Mouse (Mus musculus): ENCODE data around the gene Gmds. TPM values are rescaled to one million over a fixed set of nuclear protein-coding genes. Genes with fewer than 3 reads are reported as not detected.

Gene Gmds
- total and polyA plus RNA-seq, 2 experiments from 2014 or later = 13.7 to 31.9 TPM

DNA sequence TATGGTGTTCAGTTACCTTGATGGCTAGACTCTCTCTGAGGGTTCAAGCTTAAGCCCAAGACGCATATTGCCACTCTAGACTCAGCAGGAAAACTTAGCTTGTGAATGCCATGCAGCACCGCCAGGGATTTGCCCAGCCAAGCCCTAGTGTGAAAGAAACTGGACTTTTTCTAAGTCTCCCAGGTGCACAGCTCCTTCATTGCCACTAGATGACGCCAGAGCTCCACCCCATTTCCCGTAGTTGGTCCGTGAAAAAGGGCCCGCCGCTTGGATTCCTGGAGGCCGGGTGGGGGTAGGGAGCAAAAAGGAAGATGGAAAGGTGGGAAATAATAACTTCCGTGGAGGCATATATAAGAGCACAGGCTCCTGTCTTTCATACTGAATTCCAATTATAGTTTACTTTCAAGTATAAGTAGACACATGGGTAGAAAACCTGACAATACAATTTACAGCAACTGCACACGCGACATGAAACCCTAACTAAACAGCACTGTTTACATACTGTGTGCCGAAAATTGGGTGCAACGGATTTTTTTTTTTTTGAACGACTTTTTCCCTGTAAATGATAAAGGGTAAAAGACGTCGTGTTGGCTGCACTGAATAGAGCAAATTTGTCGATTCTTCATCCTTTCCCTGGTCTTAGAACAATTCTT is 545.9 kb downstream of the Gmds start:
- DNase-seq (ENCODE audit: low spot score) = peak; percentile 88
- H3K36me3 ChIP-seq (ENCODE audit: insufficient read depth, low read length) = no peaks in the 10 kb centered on the region
- no peaks in the 10 kb centered on the region for H3K9me3 ChIP-seq (ENCODE audit: low read length)
- H3K4me2 ChIP-seq (ENCODE audit: low read depth, low read length) = peak overlapping the region; percentile 41; the same call in 1 of the 2 replicates
- H3K27me3 ChIP-seq (ENCODE audit: insufficient read depth, low read length) = no peaks in the 10 kb centered on the region
- H3K27ac ChIP-seq = no peak overlapping the region
- peak overlapping the region; percentile 9; the same call in 1 of the 2 replicates for H3K4me3 ChIP-seq (ENCODE audit: low read length)
- peak; percentile 75 for ATAC-seq
- H3K9ac ChIP-seq (replicated peaks; ENCODE audit: low read length) = no peak overlapping the region
- no peaks in the 10 kb centered on the region for H3K4me1 ChIP-seq (ENCODE audit: insufficient read depth, low read length)
- WGBS = 17% methylated on average over 17 of the region's 17 CpGs
- TF ChIP-seq CTCF (IDR thresholded peaks at IDR 0.05; ENCODE audit: low read depth) = peak; percentile 98

DNA sequence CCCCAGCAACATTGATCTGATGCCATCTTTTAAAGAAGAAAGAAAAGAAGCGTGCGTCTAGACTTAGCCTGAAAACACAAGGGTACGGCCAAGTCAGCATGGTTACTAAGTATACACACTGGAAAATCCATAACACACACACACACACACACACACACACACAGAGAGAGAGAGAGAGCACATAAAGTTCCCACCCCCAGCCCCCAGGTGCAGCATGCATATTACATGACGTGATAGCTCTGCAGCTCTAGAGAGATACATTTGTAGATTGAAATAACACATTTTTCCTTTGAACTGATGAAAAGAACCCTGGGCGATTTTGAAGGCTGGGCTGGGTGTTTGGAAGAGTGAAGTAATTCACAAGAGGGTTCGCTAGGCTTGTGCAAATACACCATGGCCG is 553.8 kb downstream of the Gmds start:
- no peaks in the 10 kb centered on the region for H3K4me1 ChIP-seq (ENCODE audit: insufficient read depth, low read length)
- no peaks in the 10 kb centered on the region for H3K9me3 ChIP-seq (ENCODE audit: low read length)
- H3K36me3 ChIP-seq (ENCODE audit: insufficient read depth, low read length) = no peaks in the 10 kb centered on the region
- ATAC-seq (no peak), DNase-seq (ENCODE audit: low spot score) (no peak)
- H3K27ac ChIP-seq = no peak overlapping the region
- WGBS = 83% methylated on average over 7 of the region's 7 CpGs
- no peak overlapping the region for H3K9ac ChIP-seq (replicated peaks; ENCODE audit: low read length)
- no peaks in the 10 kb centered on the region for H3K27me3 ChIP-seq (ENCODE audit: insufficient read depth, low read length)
- no peak for TF ChIP-seq CTCF (IDR thresholded peaks at IDR 0.05; ENCODE audit: low read depth)
- H3K4me3 ChIP-seq (ENCODE audit: low read length) = no peak overlapping the region
- H3K4me2 ChIP-seq (ENCODE audit: low read depth, low read length) = no peak overlapping the region

DNA sequence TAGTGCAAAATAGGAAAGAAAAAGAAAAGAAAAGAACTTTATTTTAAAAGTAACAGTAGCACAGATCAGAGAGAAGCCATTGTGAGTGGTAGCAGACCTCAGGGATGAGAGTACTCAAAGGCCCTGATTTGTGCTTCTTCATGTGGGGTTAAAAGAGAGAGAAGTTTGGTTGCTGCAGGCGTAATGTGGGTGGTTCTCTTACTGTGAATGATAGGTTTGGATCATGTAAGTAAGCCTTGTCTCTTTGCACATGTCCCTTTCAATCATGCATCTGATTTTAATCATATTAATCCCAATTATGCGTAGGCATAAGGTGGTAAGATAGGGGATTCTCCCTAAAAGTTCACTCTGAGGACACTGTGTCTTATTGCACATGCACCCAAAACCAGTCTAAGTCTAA is 556.5 kb downstream of the Gmds start:
- 86% methylated on average over 2 of the region's 2 CpGs for WGBS
- Histone ChIP-seq H3K27ac (no peak overlapping the region), H3K4me3 (ENCODE audit: low read length) (no peak overlapping the region), H3K36me3 (ENCODE audit: insufficient read depth, low read length) (no peaks in the 10 kb centered on the region), H3K27me3 (ENCODE audit: insufficient read depth, low read length) (no peaks in the 10 kb centered on the region), H3K4me2 (ENCODE audit: low read depth, low read length) (no peak overlapping the region), H3K4me1 (ENCODE audit: insufficient read depth, low read length) (no peaks in the 10 kb centered on the region), H3K9ac (replicated peaks; ENCODE audit: low read length) (no peak overlapping the region), H3K9me3 (ENCODE audit: low read length) (no peaks in the 10 kb centered on the region)
- no peak for TF ChIP-seq CTCF (IDR thresholded peaks at IDR 0.05; ENCODE audit: low read depth)
- no peak for DNase-seq (ENCODE audit: low spot score)
- no peak for ATAC-seq

DNA sequence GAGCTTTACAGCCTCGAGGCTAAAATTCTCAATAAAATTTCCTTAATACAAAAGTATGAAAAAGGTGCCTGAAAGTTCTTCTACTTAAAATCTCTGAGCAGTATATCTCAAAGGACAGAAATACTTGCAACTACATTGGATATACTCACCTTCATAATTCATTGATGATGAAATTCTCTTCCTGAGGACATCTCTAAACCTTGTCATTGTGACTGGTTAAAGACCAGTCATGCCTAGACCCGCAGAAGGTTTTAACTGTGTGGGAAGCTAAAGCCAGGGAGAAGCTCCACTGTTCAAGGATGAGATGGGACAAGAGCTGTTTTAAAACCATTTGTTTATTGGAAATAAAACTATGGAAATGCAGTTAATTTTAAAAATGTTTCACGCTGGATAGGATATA is 558.2 kb downstream of the Gmds start:
- Histone ChIP-seq H3K36me3 (ENCODE audit: insufficient read depth, low read length) (no peaks in the 10 kb centered on the region), H3K27ac (no peak overlapping the region), H3K27me3 (ENCODE audit: insufficient read depth, low read length) (no peaks in the 10 kb centered on the region), H3K9ac (replicated peaks; ENCODE audit: low read length) (no peak overlapping the region), H3K4me3 (ENCODE audit: low read length) (no peak overlapping the region), H3K4me2 (ENCODE audit: low read depth, low read length) (no peak overlapping the region), H3K9me3 (ENCODE audit: low read length) (no peaks in the 10 kb centered on the region), H3K4me1 (ENCODE audit: insufficient read depth, low read length) (no peaks in the 10 kb centered on the region)
- no peak for ATAC-seq
- no peak for DNase-seq (ENCODE audit: low spot score)
- TF ChIP-seq CTCF (IDR thresholded peaks at IDR 0.05; ENCODE audit: low read depth) = no peak
- WGBS = 90% methylated on average over 3 of the region's 3 CpGs

DNA sequence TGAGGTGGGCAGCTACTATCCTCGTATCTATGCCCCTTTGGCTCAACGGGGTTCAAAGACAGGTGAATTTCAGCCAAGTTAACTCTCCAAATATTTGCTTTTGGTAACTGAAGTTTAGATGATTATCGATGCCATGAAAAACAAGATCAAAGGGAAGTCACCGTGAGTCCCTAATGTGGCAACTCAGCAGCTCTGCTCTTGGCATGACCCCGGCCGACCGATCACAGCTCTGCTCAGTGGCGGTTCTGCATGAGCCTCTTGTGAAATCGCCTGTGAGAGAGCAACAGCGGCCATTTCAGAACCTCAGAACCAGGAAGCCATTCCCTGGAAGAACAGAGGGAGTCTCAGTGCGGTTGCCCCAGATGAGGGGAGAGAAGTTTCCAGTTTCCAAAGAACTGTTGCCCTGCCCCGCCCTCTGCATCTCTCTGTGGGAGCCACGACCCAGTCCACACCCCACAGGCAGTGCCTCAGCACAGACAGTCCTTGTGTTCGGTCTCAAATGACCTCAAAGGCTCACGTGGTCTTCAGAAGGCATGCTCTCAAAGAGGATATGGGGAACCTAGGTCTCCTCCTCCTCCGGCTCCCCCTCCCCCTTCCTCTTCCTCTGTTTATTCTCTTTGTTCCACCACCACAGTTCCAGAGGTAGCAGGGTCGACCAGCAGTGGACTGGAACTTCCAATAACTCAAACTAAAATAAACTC is 559.1 kb downstream of the Gmds start:
- H3K36me3 ChIP-seq (ENCODE audit: insufficient read depth, low read length) = no peaks in the 10 kb centered on the region
- no peak for TF ChIP-seq CTCF (IDR thresholded peaks at IDR 0.05; ENCODE audit: low read depth)
- H3K27ac ChIP-seq = no peak overlapping the region
- no peaks in the 10 kb centered on the region for H3K9me3 ChIP-seq (ENCODE audit: low read length)
- 69% methylated on average over 17 of the region's 17 CpGs for WGBS
- no peak overlapping the region for H3K4me2 ChIP-seq (ENCODE audit: low read depth, low read length)
- no peak overlapping the region for H3K9ac ChIP-seq (replicated peaks; ENCODE audit: low read length)
- no peaks in the 10 kb centered on the region for H3K27me3 ChIP-seq (ENCODE audit: insufficient read depth, low read length)
- H3K4me1 ChIP-seq (ENCODE audit: insufficient read depth, low read length) = no peaks in the 10 kb centered on the region
- DNase-seq (ENCODE audit: low spot score) = no peak
- no peak overlapping the region for H3K4me3 ChIP-seq (ENCODE audit: low read length)
- ATAC-seq = no peak

DNA sequence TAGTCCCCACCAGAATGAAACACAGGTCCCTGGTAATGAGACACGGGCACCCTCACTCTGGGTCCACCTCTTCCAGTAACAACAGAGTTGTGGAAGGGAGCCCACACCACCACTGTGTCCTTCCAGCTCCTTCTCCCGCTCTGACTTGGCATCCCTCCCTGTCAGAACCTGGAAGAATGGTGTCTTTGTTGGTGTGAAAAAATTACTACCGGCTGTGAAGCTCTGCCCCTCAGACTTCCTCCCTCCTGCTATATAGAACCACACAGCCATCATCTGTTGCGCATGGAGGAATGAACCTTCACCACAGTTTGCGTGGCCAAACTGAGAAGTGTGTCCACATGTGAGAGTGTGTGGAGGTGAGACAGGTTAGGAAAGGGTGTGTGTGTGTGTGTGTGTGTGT is 562.8 kb downstream of the Gmds start:
- TF ChIP-seq CTCF (IDR thresholded peaks at IDR 0.05; ENCODE audit: low read depth) = no peak
- DNase-seq (ENCODE audit: low spot score) = peak; percentile 14

DNA sequence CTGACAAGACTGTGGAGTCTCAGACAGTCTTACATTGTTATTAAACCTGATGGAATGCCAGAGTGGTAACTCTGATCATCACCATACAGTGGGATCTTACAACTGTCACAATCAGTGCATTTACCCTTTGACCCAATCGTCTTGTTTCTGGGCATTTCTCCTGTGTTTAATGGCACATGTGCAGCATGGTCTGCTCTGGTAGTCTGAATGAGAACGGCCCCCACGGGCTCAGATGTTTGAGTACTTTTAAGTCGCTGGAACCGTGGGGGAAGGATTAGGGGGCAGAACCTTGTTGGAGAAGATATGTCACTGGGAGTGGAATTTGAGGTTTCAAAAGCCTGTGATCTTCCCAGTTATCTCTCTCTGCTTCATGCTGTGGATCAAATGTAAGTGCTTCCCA is 565.7 kb downstream of the Gmds start:
- no peak for ATAC-seq

More for the DNA sequence above, 562.8 kb downstream of the Gmds start:
- no peak overlapping the region for H3K9ac ChIP-seq (replicated peaks; ENCODE audit: low read length)
- 53% methylated on average over 5 of the region's 5 CpGs for WGBS
- H3K4me3 ChIP-seq (ENCODE audit: low read length) = no peak overlapping the region
- no peaks in the 10 kb centered on the region for H3K36me3 ChIP-seq (ENCODE audit: insufficient read depth, low read length)
- no peak overlapping the region for H3K27ac ChIP-seq
- H3K4me2 ChIP-seq (ENCODE audit: low read depth, low read length) = no peak overlapping the region
- H3K27me3 ChIP-seq (ENCODE audit: insufficient read depth, low read length) = no peaks in the 10 kb centered on the region
- ATAC-seq = peak; percentile 43; the same call in 1 of the 2 replicates
- no peaks in the 10 kb centered on the region for H3K4me1 ChIP-seq (ENCODE audit: insufficient read depth, low read length)
- no peaks in the 10 kb centered on the region for H3K9me3 ChIP-seq (ENCODE audit: low read length)

More for the DNA sequence above, 565.7 kb downstream of the Gmds start:
- DNase-seq (ENCODE audit: low spot score) = no peak
- TF ChIP-seq CTCF (IDR thresholded peaks at IDR 0.05; ENCODE audit: low read depth) = no peak
- Histone ChIP-seq H3K27me3 (ENCODE audit: insufficient read depth, low read length) (no peaks in the 10 kb centered on the region), H3K4me2 (ENCODE audit: low read depth, low read length) (no peak overlapping the region), H3K9ac (replicated peaks; ENCODE audit: low read length) (no peak overlapping the region), H3K36me3 (ENCODE audit: insufficient read depth, low read length) (no peaks in the 10 kb centered on the region), H3K9me3 (ENCODE audit: low read length) (no peaks in the 10 kb centered on the region), H3K4me3 (ENCODE audit: low read length) (no peak overlapping the region), H3K27ac (no peak overlapping the region), H3K4me1 (ENCODE audit: insufficient read depth, low read length) (no peaks in the 10 kb centered on the region)
- 77% methylated on average over 5 of the region's 5 CpGs for WGBS
